Mouse (Mus musculus): Measurements from ENCODE around the gene Faf2. TPM values are rescaled to one million over a fixed set of nuclear protein-coding genes. Genes with fewer than 3 reads are reported as not detected.
A peak's percentile ranks its signal among the peaks of the same experiment; 100 is the strongest.

The Faf2 gene
- polyA plus RNA-seq, 2 experiments = 11.0 to 31.2 TPM

- H3K27ac ChIP-seq = no peak overlapping the region; the same call in 1 of the 2 replicates
- peaks cover 6 to 12% of the 10 kb centered on the region in 2 experiments; a peak in 2 of 4 replicates for H3K4me1 ChIP-seq (replicated peaks; ENCODE audit: control insufficient read depth in 2 of 2, insufficient read depth in 2 of 2, low read length in 1 of 2)
- peak; percentile 42 for ATAC-seq (ENCODE audit: insufficient read depth)
These were observed 32.1 kb upstream of the Faf2 start for GRCm38 (mm10) chr13:54589414-54589995.

GRCm38 (mm10) chr13:54589996-54590951, 31.3 kb upstream of the Faf2 start, which contains the start of the genes Nop16 and Higd2a:
Nop16 (minus strand) TSS chr13:54590090.
Higd2a (plus strand) TSS chr13:54590207.
- WGBS (ENCODE audit: insufficient replicate concordance) = under 1% methylated on average over 51 of the region's 51 CpGs
- Histone ChIP-seq H3K27me3 (ENCODE audit: control insufficient read depth, insufficient read depth, low read length) (no peaks in the 10 kb centered on the region), H3K9me3 (ENCODE audit: control insufficient read depth, low read length) (no peaks in the 10 kb centered on the region), H3K9ac (replicated peaks) (peak within 1 kb of the TSS; percentile 92), H3K4me3 (ENCODE audit: insufficient read depth in 1 of 2, low read depth in 2 of 2, low read length in 2 of 2) (peak within 1 kb of the TSS; percentile 90 to 99), H3K27ac (peak within 1 kb of the TSS; percentile 65), H3K4me1 (replicated peaks; ENCODE audit: control insufficient read depth in 2 of 2, insufficient read depth in 2 of 2, low read length in 1 of 2) (peaks cover 6 to 12% of the 10 kb centered on the region in 2 experiments; a peak in 2 of 4 replicates), H3K36me3 (replicated peaks; ENCODE audit: control insufficient read depth, insufficient read depth, low read depth) (peaks cover 6% of the 10 kb centered on the region), H3K4me2 (ENCODE audit: low read depth) (peak within 1 kb of the TSS; percentile 74)
- ATAC-seq (ENCODE audit: insufficient read depth) (peak; percentile 95), DNase-seq (ENCODE audit: low read depth in 3 of 3, low spot score in 3 of 3) (peak; percentile 98 to 99 (median 98))
- TF ChIP-seq CTCF (IDR thresholded peaks at IDR 0.05; ENCODE audit: low read depth) (no peak; the same call in 1 of the 2 replicates), EP300 (IDR thresholded peaks at IDR 0.05; ENCODE audit: low read depth) (no peak)

More at GRCm38 (mm10) chr13:54589414-54589995, 32.1 kb upstream of the Faf2 start:
- peak overlapping the region; percentile 74 for H3K4me2 ChIP-seq (ENCODE audit: low read depth)
- H3K9ac ChIP-seq (replicated peaks) = peak overlapping the region; percentile 56
- H3K36me3 ChIP-seq (replicated peaks; ENCODE audit: control insufficient read depth, insufficient read depth, low read depth) = peaks cover 13% of the 10 kb centered on the region
- WGBS (ENCODE audit: insufficient replicate concordance) = under 1% methylated on average over 24 of the region's 24 CpGs
- no peaks in the 10 kb centered on the region for H3K9me3 ChIP-seq (ENCODE audit: control insufficient read depth, low read length)
- no peak for DNase-seq (ENCODE audit: low read depth in 3 of 3, low spot score in 3 of 3)
- TF ChIP-seq EP300 (IDR thresholded peaks at IDR 0.05; ENCODE audit: low read depth) = no peak
- no peak; the same call in 1 of the 2 replicates for TF ChIP-seq CTCF (IDR thresholded peaks at IDR 0.05; ENCODE audit: low read depth)
- H3K27me3 ChIP-seq (ENCODE audit: control insufficient read depth, insufficient read depth, low read length) = no peaks in the 10 kb centered on the region
- peak overlapping the region; percentile 90 to 99 for H3K4me3 ChIP-seq (ENCODE audit: insufficient read depth in 1 of 2, low read depth in 2 of 2, low read length in 2 of 2)

GRCm38 (mm10) chr13:54591776-54592356, 29.7 kb upstream of the Faf2 start:
- ATAC-seq (ENCODE audit: insufficient read depth) (no peak), DNase-seq (ENCODE audit: low read depth in 3 of 3, low spot score in 3 of 3) (no peak)
- peak overlapping the region; percentile 92; the same call in 1 of the 2 replicates for H3K9ac ChIP-seq (replicated peaks)
- H3K27me3 ChIP-seq (ENCODE audit: control insufficient read depth, insufficient read depth, low read length) = no peaks in the 10 kb centered on the region
- WGBS (ENCODE audit: insufficient replicate concordance) = 80% methylated on average over 8 of the region's 8 CpGs
- H3K9me3 ChIP-seq (ENCODE audit: control insufficient read depth, low read length) = no peaks in the 10 kb centered on the region
- peaks cover 6 to 12% of the 10 kb centered on the region in 2 experiments; a peak in 2 of 4 replicates for H3K4me1 ChIP-seq (replicated peaks; ENCODE audit: control insufficient read depth in 2 of 2, insufficient read depth in 2 of 2, low read length in 1 of 2)
- H3K36me3 ChIP-seq (replicated peaks; ENCODE audit: control insufficient read depth, insufficient read depth, low read depth) = peaks cover 9% of the 10 kb centered on the region
- H3K4me3 ChIP-seq (ENCODE audit: insufficient read depth in 1 of 2, low read depth in 2 of 2, low read length in 2 of 2) = no peak overlapping the region
- peak overlapping the region; percentile 74; the same call in 1 of the 2 replicates for H3K4me2 ChIP-seq (ENCODE audit: low read depth)
- TF ChIP-seq CTCF (IDR thresholded peaks at IDR 0.05; ENCODE audit: low read depth) (no peak), EP300 (IDR thresholded peaks at IDR 0.05; ENCODE audit: low read depth) (no peak)
- H3K27ac ChIP-seq = no peak overlapping the region

- Histone ChIP-seq H3K36me3 (replicated peaks; ENCODE audit: control insufficient read depth, insufficient read depth, low read depth) (peaks cover 6% of the 10 kb centered on the region), H3K4me2 (ENCODE audit: low read depth) (no peak overlapping the region), H3K4me1 (replicated peaks; ENCODE audit: control insufficient read depth in 2 of 2, insufficient read depth in 2 of 2, low read length in 1 of 2) (peaks cover 5 to 9% of the 10 kb centered on the region in 2 experiments; a peak in 2 of 4 replicates), H3K27me3 (ENCODE audit: control insufficient read depth, insufficient read depth, low read length) (no peaks in the 10 kb centered on the region), H3K9ac (replicated peaks) (no peak overlapping the region), H3K4me3 (ENCODE audit: insufficient read depth in 1 of 2, low read depth in 2 of 2, low read length in 2 of 2) (no peak overlapping the region), H3K27ac (no peak overlapping the region), H3K9me3 (ENCODE audit: control insufficient read depth, low read length) (no peaks in the 10 kb centered on the region)
- ATAC-seq (ENCODE audit: insufficient read depth) (no peak), DNase-seq (ENCODE audit: low read depth in 3 of 3, low spot score in 3 of 3) (no peak)
- WGBS (ENCODE audit: insufficient replicate concordance) = 69% methylated on average over 11 of the region's 11 CpGs
- no peak for TF ChIP-seq EP300 (IDR thresholded peaks at IDR 0.05; ENCODE audit: low read depth)
- TF ChIP-seq CTCF (IDR thresholded peaks at IDR 0.05; ENCODE audit: low read depth) = no peak
These were observed 28.0 kb upstream of the Faf2 start for GRCm38 (mm10) chr13:54593617-54594016.

All from liver, embryonic 14.5 days (tissue).